Mouse (Mus musculus): ENCODE data around the gene Smad3. TPM values are rescaled to one million over a fixed set of nuclear protein-coding genes. Genes with fewer than 3 reads are reported as not detected.

Smad3 gene
- total and polyA plus RNA-seq, 3 experiments, result 12.4 to 18.4 (median 13.0) TPM

DNA sequence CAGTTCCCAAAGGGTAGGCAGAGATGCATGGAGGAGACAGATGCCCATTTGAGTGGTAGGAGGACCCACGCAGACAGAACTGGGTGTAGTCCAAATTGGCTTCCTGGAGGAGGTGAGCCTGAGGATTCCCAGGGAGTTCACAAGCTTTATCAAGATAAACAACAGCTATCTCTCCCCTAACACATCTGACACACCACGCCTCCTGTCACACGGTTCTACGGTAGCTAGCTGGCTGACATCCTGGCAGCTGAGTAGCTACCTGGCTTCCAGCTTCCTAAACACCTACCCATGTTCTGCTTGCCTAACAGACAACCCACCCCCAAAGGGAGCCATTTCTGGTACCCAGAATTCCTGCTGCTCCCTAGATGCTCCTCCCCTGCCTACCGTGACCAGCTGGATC, 47.9 kb downstream of the Smad3 start:
- intact Hi-C loops (cut with DNase I), result loop anchor here (5.0 kb wide), 1 partner anchor 43 kb away; no protein-coding TSS in a partner anchor
- Histone ChIP-seq H3K79me2 (replicated peaks; ENCODE audit: control insufficient read depth, insufficient read depth, low read length) (0 out of 2 replicates have a peak, but pooled peaks cover 1% of the 10 kb centered on the region), H3K27me3 (ENCODE audit: control insufficient read depth, insufficient read depth, low read length) (no peaks in the 10 kb centered on the region), H3K27ac (no peak overlapping the region), H3K9ac (ENCODE audit: low read depth, low read length) (no peak overlapping the region), H3K4me3 (no peak overlapping the region), H3K36me3 (ENCODE audit: control insufficient read depth, insufficient read depth, low read length) (0 out of 2 replicates have a peak, but pooled peaks cover 2% of the 10 kb centered on the region), H3K4me1 (ENCODE audit: control insufficient read depth, insufficient read depth, low read length) (peaks cover 28% of the 10 kb centered on the region)
- no peak for DNase-seq
- 94% methylated on average over 5 of the region's 5 CpGs for WGBS
- TF ChIP-seq CTCF (IDR thresholded peaks at IDR 0.05), result no peak
- no peak for TF ChIP-seq POLR2A (IDR thresholded peaks at IDR 0.05; ENCODE audit: insufficient read depth, low read depth, low read length)
- no peak for TF ChIP-seq EP300 (IDR thresholded peaks at IDR 0.05; ENCODE audit: insufficient read depth, low read depth, low read length)

DNA sequence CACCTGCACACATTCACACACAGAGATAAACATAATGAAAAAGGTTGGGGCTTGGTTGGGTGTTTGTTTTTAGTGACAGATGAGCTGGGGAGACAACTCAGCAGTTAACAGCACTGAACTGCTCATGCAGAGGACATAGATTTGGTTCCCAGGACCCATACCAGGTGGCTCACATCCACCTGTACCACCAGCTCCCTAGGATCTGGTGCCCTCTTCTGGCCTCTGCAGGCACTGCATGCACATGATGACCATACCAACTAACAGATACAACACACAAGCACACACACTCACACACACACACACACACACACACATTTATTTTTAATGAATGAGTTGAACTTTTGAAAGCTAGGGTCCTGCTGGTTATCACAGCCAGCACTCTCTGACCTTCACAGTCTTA, 48.5 kb downstream of the Smad3 start:
- TF ChIP-seq POLR2A (IDR thresholded peaks at IDR 0.05; ENCODE audit: insufficient read depth, low read depth, low read length) (no peak), CTCF (IDR thresholded peaks at IDR 0.05) (peak; percentile 22; the same call in 1 of the 2 replicates)
- Histone ChIP-seq H3K4me1 (ENCODE audit: control insufficient read depth, insufficient read depth, low read length) (peaks cover 30% of the 10 kb centered on the region), H3K79me2 (replicated peaks; ENCODE audit: control insufficient read depth, insufficient read depth, low read length) (0 out of 2 replicates have a peak, but pooled peaks cover 1% of the 10 kb centered on the region), H3K27me3 (ENCODE audit: control insufficient read depth, insufficient read depth, low read length) (no peaks in the 10 kb centered on the region), H3K27ac (no peak overlapping the region), H3K4me3 (no peak overlapping the region), H3K9ac (ENCODE audit: low read depth, low read length) (no peak overlapping the region), H3K36me3 (ENCODE audit: control insufficient read depth, insufficient read depth, low read length) (0 out of 2 replicates have a peak, but pooled peaks cover 2% of the 10 kb centered on the region)
- DNase-seq, result no peak
- intact Hi-C loops (cut with DNase I), result loop anchor here (5.0 kb wide), 1 partner anchor 42 kb away; no protein-coding TSS in a partner anchor

DNA sequence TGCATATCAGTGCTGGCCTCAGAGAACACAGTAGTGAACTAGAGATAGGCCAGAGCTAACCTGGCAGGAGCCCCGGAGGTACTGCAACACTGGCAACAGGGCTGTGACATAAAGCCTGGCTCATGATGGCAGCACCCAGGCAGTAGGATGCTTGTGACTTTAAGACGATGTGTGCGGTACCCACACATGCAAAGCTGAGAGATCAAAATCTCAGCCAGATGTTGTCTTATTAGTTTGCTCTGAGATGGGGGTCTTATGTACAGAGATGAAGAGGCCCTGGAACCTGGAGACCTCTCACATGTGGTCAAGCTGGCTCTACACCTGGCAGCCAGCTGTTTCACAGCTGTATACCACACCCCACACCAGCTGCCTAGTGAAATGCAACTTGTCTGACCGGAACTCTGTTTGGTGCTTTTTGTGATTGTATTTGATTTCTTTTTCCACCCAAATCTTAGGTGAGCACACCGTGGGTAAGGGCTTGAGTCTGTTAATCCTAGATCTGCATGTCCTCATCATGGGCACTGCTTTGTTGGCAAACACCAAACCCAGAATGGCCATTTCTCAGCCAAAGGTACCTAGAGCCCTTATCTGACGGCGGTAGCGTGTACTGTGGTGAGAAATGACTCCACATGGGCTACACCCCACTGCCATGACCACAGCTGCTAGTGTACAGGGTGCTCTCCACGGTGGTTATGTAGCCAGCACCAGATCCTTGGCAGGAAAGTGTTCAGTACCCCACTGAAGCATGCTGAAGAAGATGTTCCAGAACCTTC, 49.8 kb downstream of the Smad3 start:
- peaks cover 28% of the 10 kb centered on the region for H3K4me1 ChIP-seq (ENCODE audit: control insufficient read depth, insufficient read depth, low read length)
- no peaks in the 10 kb centered on the region for H3K79me2 ChIP-seq (replicated peaks; ENCODE audit: control insufficient read depth, insufficient read depth, low read length)
- intact Hi-C loops (cut with DNase I), result loop anchor here (2.0 to 5.0 kb wide), 2 partner anchors 41 to 51 kb away; no protein-coding TSS in a partner anchor
- 81% methylated on average over 9 of the region's 9 CpGs for WGBS
- TF ChIP-seq POLR2A (IDR thresholded peaks at IDR 0.05; ENCODE audit: insufficient read depth, low read depth, low read length) (no peak), EP300 (IDR thresholded peaks at IDR 0.05; ENCODE audit: insufficient read depth, low read depth, low read length) (no peak), CTCF (IDR thresholded peaks at IDR 0.05) (no peak)
- H3K27me3 ChIP-seq (ENCODE audit: control insufficient read depth, insufficient read depth, low read length), result no peaks in the 10 kb centered on the region
- H3K36me3 ChIP-seq (ENCODE audit: control insufficient read depth, insufficient read depth, low read length), result 0 out of 2 replicates have a peak, but pooled peaks cover 2% of the 10 kb centered on the region
- no peak overlapping the region for H3K27ac ChIP-seq
- no peak overlapping the region for H3K4me3 ChIP-seq
- DNase-seq, result no peak
- no peak overlapping the region for H3K9ac ChIP-seq (ENCODE audit: low read depth, low read length)

DNA sequence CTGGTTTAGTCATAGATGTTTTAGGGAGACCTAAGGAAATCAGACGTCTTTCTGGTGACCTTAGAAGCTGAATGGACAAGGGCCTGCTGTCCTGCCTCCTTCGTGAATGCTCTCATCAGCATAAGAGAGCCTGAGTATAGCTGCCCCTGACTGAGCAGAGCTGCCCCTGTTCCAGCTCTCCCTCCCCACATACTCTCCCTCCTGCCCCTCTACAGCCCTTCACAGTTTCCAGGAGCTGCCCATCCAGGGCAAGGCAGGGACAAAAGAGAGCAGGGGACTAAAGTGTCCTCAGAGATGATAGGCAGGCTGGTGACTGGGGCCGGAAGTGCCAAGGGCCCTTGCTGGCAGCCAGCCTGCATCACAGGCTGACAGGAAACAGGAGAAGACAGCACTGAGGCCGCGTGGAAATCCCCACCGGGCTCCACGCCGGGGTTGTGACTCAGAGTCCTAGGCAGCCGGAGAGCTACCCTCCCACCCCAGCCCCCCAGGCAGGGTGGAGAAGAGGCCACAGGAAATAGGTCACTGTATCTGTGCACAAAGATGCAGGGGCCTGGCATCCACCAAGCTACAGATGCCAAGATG, 51.6 kb downstream of the Smad3 start:
- peak overlapping the region; percentile 61 for H3K27ac ChIP-seq
- WGBS, result 3% methylated on average over 9 of the region's 9 CpGs
- H3K36me3 ChIP-seq (ENCODE audit: control insufficient read depth, insufficient read depth, low read length), result 0 out of 2 replicates have a peak, but pooled peaks cover 2% of the 10 kb centered on the region
- DNase-seq, result peak; percentile 78 to 88
- no peak overlapping the region for H3K4me3 ChIP-seq
- TF ChIP-seq EP300 (IDR thresholded peaks at IDR 0.05; ENCODE audit: insufficient read depth, low read depth, low read length), result no peak
- no peak for TF ChIP-seq POLR2A (IDR thresholded peaks at IDR 0.05; ENCODE audit: insufficient read depth, low read depth, low read length)
- no peak for TF ChIP-seq CTCF (IDR thresholded peaks at IDR 0.05)
- peak overlapping the region; percentile 21; the same call in 1 of the 2 replicates for H3K9ac ChIP-seq (ENCODE audit: low read depth, low read length)
- no peaks in the 10 kb centered on the region for H3K79me2 ChIP-seq (replicated peaks; ENCODE audit: control insufficient read depth, insufficient read depth, low read length)
- intact Hi-C loops (cut with DNase I), result loop anchor here (2.0 to 5.0 kb wide), 2 partner anchors 39 to 53 kb away; no protein-coding TSS in a partner anchor
- peaks cover 21% of the 10 kb centered on the region for H3K4me1 ChIP-seq (ENCODE audit: control insufficient read depth, insufficient read depth, low read length)
- H3K27me3 ChIP-seq (ENCODE audit: control insufficient read depth, insufficient read depth, low read length), result no peaks in the 10 kb centered on the region

DNA sequence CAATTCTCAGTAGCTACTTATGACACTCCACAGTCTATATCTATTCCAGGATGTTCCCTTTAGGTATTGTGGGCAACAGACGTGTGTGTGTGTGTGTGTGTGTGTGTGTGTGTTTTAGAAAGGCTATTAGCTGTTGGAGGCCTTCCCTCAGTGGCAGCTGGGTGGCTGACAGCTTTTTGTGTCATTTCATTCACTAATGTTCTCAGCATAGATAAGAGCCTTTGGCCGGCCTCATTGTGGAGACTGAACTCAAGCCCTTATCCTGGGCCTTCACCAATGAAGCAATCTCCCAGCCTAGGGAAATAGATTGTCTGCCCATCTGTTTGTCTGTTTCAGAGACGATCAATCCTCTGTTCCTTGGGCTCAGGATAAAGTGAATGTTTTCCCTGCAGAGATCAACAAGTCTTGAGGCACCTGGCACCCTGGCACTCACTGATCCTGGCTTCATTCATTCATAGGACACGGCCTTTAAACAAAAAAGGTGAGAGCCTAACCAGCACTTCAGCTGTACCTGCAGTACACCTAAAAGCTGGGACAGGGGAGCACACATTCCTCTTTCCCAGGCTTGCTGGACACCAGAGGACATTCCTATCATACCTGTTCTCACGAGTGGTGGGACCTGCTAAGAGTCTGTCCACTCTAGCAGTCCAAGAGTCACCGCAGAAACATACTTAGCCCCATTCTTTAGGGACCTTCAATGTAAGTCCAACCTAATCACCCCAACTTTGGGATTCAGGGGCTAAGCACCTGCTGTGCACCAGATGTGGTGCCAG, 52.6 kb downstream of the Smad3 start:
- no peaks in the 10 kb centered on the region for H3K27me3 ChIP-seq (ENCODE audit: control insufficient read depth, insufficient read depth, low read length)
- H3K9ac ChIP-seq (ENCODE audit: low read depth, low read length), result no peak overlapping the region
- 0 out of 2 replicates have a peak, but pooled peaks cover 2% of the 10 kb centered on the region for H3K36me3 ChIP-seq (ENCODE audit: control insufficient read depth, insufficient read depth, low read length)
- DNase-seq, result peak; percentile 35 to 57
- H3K4me3 ChIP-seq, result no peak overlapping the region
- no peaks in the 10 kb centered on the region for H3K79me2 ChIP-seq (replicated peaks; ENCODE audit: control insufficient read depth, insufficient read depth, low read length)
- H3K4me1 ChIP-seq (ENCODE audit: control insufficient read depth, insufficient read depth, low read length), result peaks cover 21% of the 10 kb centered on the region
- 59% methylated on average over 6 of the region's 6 CpGs for WGBS
- H3K27ac ChIP-seq, result peak overlapping the region; percentile 61
- intact Hi-C loops (cut with DNase I), result loop anchor here (5.0 kb wide), 1 partner anchor 38 kb away; no protein-coding TSS in a partner anchor
- TF ChIP-seq POLR2A (IDR thresholded peaks at IDR 0.05; ENCODE audit: insufficient read depth, low read depth, low read length), result no peak
- no peak for TF ChIP-seq CTCF (IDR thresholded peaks at IDR 0.05)
- no peak for TF ChIP-seq EP300 (IDR thresholded peaks at IDR 0.05; ENCODE audit: insufficient read depth, low read depth, low read length)

All from heart, adult 2 months (tissue).